ENCODE assay signal across 8 mouse cellular contexts in genomic region chr4:41755338-41756305, GRCm38 (mm10). TPM values are rescaled to one million over a fixed set of nuclear protein-coding genes. Genes with fewer than 3 reads are reported as not detected.
DNase-seq lines count a peak whose midpoint lies in the region; ATAC-seq and TF ChIP-seq lines count a peak whose summit lies in the region.

Gene Sigmar1 (minus strand): TSS chr4:41756157.

- H3K4me2 ChIP-seq in embryonic facial prominence, embryonic 13.5 days, result peak within 1 kb of the TSS; percentile 78
- H3K4me2 ChIP-seq in limb, embryonic 12.5 days, result peak within 1 kb of the TSS; percentile 86
- H3K4me2 ChIP-seq in midbrain, embryonic 14.5 days (ENCODE audit: low read length), result peak within 1 kb of the TSS; percentile 96

- intact Hi-C loops in heart, adult 2 months (cut with DNase I), result loop anchor here (1.0 kb wide), 1 partner anchor 14 kb away; no protein-coding TSS in a partner anchor

- DNase-seq in 3T3-L1 (ENCODE audit: low read depth, low spot score), result peak; percentile 91
- DNase-seq in adrenal gland, postnatal 36 days, result peak; percentile 86 to 90
- DNase-seq in heart, adult 2 months, result peak; percentile 90 to 91
- peak; percentile 89 to 92 for DNase-seq in kidney, adult 8-10 months
- peak; percentile 92 for DNase-seq in midbrain, embryonic 14.5 days
- DNase-seq in spleen, adult 12 weeks (ENCODE audit: low spot score), result peak; percentile 81

- peak within 1 kb of the TSS; percentile 65 for H3K4me3 ChIP-seq in embryonic facial prominence, embryonic 13.5 days
- peak within 1 kb of the TSS; percentile 83 for H3K4me3 ChIP-seq in heart, adult 2 months
- H3K4me3 ChIP-seq in limb, embryonic 12.5 days (replicated peaks), result peak within 1 kb of the TSS; percentile 70
- H3K4me3 ChIP-seq in midbrain, embryonic 14.5 days (replicated peaks; ENCODE audit: low read depth, low read length), result peak within 1 kb of the TSS; percentile 67

- no peaks in the 10 kb centered on the region for H3K79me2 ChIP-seq in heart, adult 2 months (replicated peaks; ENCODE audit: control insufficient read depth, insufficient read depth, low read length)

- no peaks in the 10 kb centered on the region for H3K27me3 ChIP-seq in embryonic facial prominence, embryonic 13.5 days
- no peaks in the 10 kb centered on the region for H3K27me3 ChIP-seq in heart, adult 2 months (ENCODE audit: control insufficient read depth, insufficient read depth, low read length)
- no peaks in the 10 kb centered on the region for H3K27me3 ChIP-seq in limb, embryonic 12.5 days
- no peaks in the 10 kb centered on the region for H3K27me3 ChIP-seq in midbrain, embryonic 14.5 days (ENCODE audit: control insufficient read depth, insufficient read depth, low read length)

- peak within 1 kb of the TSS; percentile 77 for H3K9ac ChIP-seq in embryonic facial prominence, embryonic 13.5 days
- H3K9ac ChIP-seq in heart, adult 2 months (ENCODE audit: low read depth, low read length), result peak within 1 kb of the TSS; percentile 84
- H3K9ac ChIP-seq in limb, embryonic 12.5 days (replicated peaks), result peak within 1 kb of the TSS; percentile 65
- H3K9ac ChIP-seq in midbrain, embryonic 14.5 days (replicated peaks; ENCODE audit: low read length), result peak within 1 kb of the TSS; percentile 71

- H3K36me3 ChIP-seq in embryonic facial prominence, embryonic 13.5 days, result peaks cover 24% of the 10 kb centered on the region
- no peaks in the 10 kb centered on the region for H3K36me3 ChIP-seq in heart, adult 2 months (ENCODE audit: control insufficient read depth, insufficient read depth, low read length)
- peaks cover 26% of the 10 kb centered on the region for H3K36me3 ChIP-seq in limb, embryonic 12.5 days
- H3K36me3 ChIP-seq in midbrain, embryonic 14.5 days (ENCODE audit: control insufficient read depth, insufficient read depth, low read length), result peaks cover 11% of the 10 kb centered on the region

- peak within 1 kb of the TSS; percentile 93 for H3K27ac ChIP-seq in embryonic facial prominence, embryonic 13.5 days
- H3K27ac ChIP-seq in heart, adult 2 months, result peak within 1 kb of the TSS; percentile 99
- H3K27ac ChIP-seq in limb, embryonic 12.5 days, result peak within 1 kb of the TSS; percentile 89
- peak within 1 kb of the TSS; percentile 80 for H3K27ac ChIP-seq in midbrain, embryonic 14.5 days (replicated peaks; ENCODE audit: low read depth, low read length)

- no peaks in the 10 kb centered on the region for H3K9me3 ChIP-seq in embryonic facial prominence, embryonic 13.5 days
- no peaks in the 10 kb centered on the region for H3K9me3 ChIP-seq in limb, embryonic 12.5 days
- no peaks in the 10 kb centered on the region for H3K9me3 ChIP-seq in midbrain, embryonic 14.5 days (ENCODE audit: control insufficient read depth, low read length)

- peak; percentile 95 for TF ChIP-seq CTCF in heart, adult 2 months (IDR thresholded peaks at IDR 0.05)

- H3K4me1 ChIP-seq in embryonic facial prominence, embryonic 13.5 days, result peaks cover 26% of the 10 kb centered on the region
- H3K4me1 ChIP-seq in heart, adult 2 months (ENCODE audit: control insufficient read depth, insufficient read depth, low read length), result peaks cover 1% of the 10 kb centered on the region
- peaks cover 19% of the 10 kb centered on the region for H3K4me1 ChIP-seq in limb, embryonic 12.5 days (replicated peaks)
- peaks cover 10% of the 10 kb centered on the region for H3K4me1 ChIP-seq in midbrain, embryonic 14.5 days (ENCODE audit: control insufficient read depth, insufficient read depth, low read length)

- WGBS in embryonic facial prominence, embryonic 13.5 days, result 0% methylated on average over 57 of the region's 57 CpGs
- WGBS in heart, adult 2 months, result under 1% methylated on average over 57 of the region's 57 CpGs
- WGBS in limb, embryonic 12.5 days, result under 1% methylated on average over 57 of the region's 57 CpGs
- under 1% methylated on average over 57 of the region's 57 CpGs for WGBS in midbrain, embryonic 14.5 days

- peak; percentile 67; the same call in 1 of the 2 replicates for TF ChIP-seq EP300 in heart, adult 2 months (IDR thresholded peaks at IDR 0.05; ENCODE audit: insufficient read depth, low read depth, low read length)

- peak; percentile 53 for TF ChIP-seq POLR2A in heart, adult 2 months (IDR thresholded peaks at IDR 0.05; ENCODE audit: insufficient read depth, low read depth, low read length)

- peak; percentile 40; the same call in 1 of the 2 replicates for ATAC-seq in embryonic facial prominence, embryonic 13.5 days (ENCODE audit: insufficient number of reproducible peaks, insufficient read depth, low FRiP score, low TSS enrichment, low read depth)
- peak; percentile 48 for ATAC-seq in limb, embryonic 12.5 days (ENCODE audit: insufficient number of reproducible peaks, insufficient read depth, low FRiP score, low TSS enrichment, low read depth)
- ATAC-seq in midbrain, embryonic 14.5 days (ENCODE audit: low FRiP score, low TSS enrichment), result peak; percentile 79

RNA-seq across cellular contexts. Expression of gene Sigmar1, which starts in this region (rescaled TPM):
- total RNA-seq in adrenal gland, postnatal 36 days (2021), result 10 to 100 TPM; 77.4 to 80.1 TPM
- polyA plus RNA-seq in embryonic facial prominence, embryonic 13.5 days (2015; fragmentation: Nextera tagmentation; extraction: Ambion mirVana), result 83.8 and 87.7 TPM in 2 replicates
- total RNA-seq in heart, adult 2 months (2021), result 10 to 100 TPM; 19.6 to 20.7 TPM
- 33.2 and 47.7 TPM in 2 replicates for polyA plus RNA-seq in heart, adult 2 months (2012; rRNA removed)
- 61.1 and 62.2 TPM in 2 replicates for polyA plus RNA-seq in limb, embryonic 12.5 days (2016; fragmentation: Nextera tagmentation; extraction: Ambion mirVana)
- polyA plus RNA-seq in midbrain, embryonic 14.5 days (2014; fragmentation: Nextera tagmentation; extraction: Ambion mirVana), result 52.7 and 55.4 TPM in 2 replicates

Comparison
In these comparisons a context has a peak if more than half of its experiments do, and no peak if none do; other contexts are left out.
1. Peak in every context shown above with its lines: DNase-seq, ATAC-seq, H3K4me3 ChIP-seq and H3K27ac ChIP-seq.